Mouse (Mus musculus) cerebellum, adult 9-10 months (tissue): Measurements from ENCODE around the gene Sema3d.

Experiments used
- DNase-seq: peaks from one replicate; pipeline ENCODE4 v3.0.0; 2022

Gene Sema3d

GRCm38 (mm10) chr5:12637763-12638468, 254.7 kb downstream of the Sema3d start:
- no peak for DNase-seq
